Mouse (Mus musculus): Measurements from ENCODE around the gene Ly6g6d. TPM values are rescaled to one million over a fixed set of nuclear protein-coding genes. Genes with fewer than 3 reads are reported as not detected.

Ly6g6d gene
- polyA plus RNA-seq, 1 experiment from 2014 or later, result 0.60 TPM

GRCm38 (mm10) chr17:35076507-35077176 is 1.2 kb downstream of the Ly6g6d start, which contains the start of gene Ly6g6e:
Gene Ly6g6e, plus strand, starts transcription at chr17:35076902.
- H3K4me3 ChIP-seq (ENCODE audit: low read depth, low read length), result 0 out of 2 replicates have a peak within 1 kb of the TSS, but pooled peaks have one; percentile 12
- DNase-seq, result no peak

GRCm38 (mm10) chr17:35074097-35074496 is 3.8 kb downstream of the Ly6g6d start:
- TF ChIP-seq CTCF (IDR thresholded peaks at IDR 0.05; ENCODE audit: low read depth), result no peak
- no peak for TF ChIP-seq EP300 (IDR thresholded peaks at IDR 0.05; ENCODE audit: low read depth)
- H3K4me3 ChIP-seq (ENCODE audit: low read depth, low read length), result no peak overlapping the region
- 0 out of 2 replicates have a peak, but pooled peaks cover 7% of the 10 kb centered on the region for H3K27me3 ChIP-seq (ENCODE audit: insufficient read depth, low read length)
- no peak for DNase-seq
- H3K36me3 ChIP-seq (replicated peaks; ENCODE audit: insufficient read depth, low read length), result no peaks in the 10 kb centered on the region
- H3K9ac ChIP-seq (replicated peaks), result no peak overlapping the region
- no peak overlapping the region for H3K4me2 ChIP-seq (ENCODE audit: low read depth, low read length)
- H3K27ac ChIP-seq (ENCODE audit: low read depth), result no peak overlapping the region
- 0 out of 2 replicates have a peak, but pooled peaks cover 2% of the 10 kb centered on the region for H3K4me1 ChIP-seq (ENCODE audit: insufficient read depth)
- ATAC-seq, result no peak
- H3K9me3 ChIP-seq (ENCODE audit: low read length), result no peaks in the 10 kb centered on the region
- 36% methylated on average over 17 of the region's 17 CpGs for WGBS (ENCODE audit: insufficient replicate concordance)

More at GRCm38 (mm10) chr17:35076507-35077176, 1.2 kb downstream of the Ly6g6d start, which contains the start of gene Ly6g6e:
- Histone ChIP-seq H3K27me3 (ENCODE audit: insufficient read depth, low read length) (0 out of 2 replicates have a peak, but pooled peaks cover 4% of the 10 kb centered on the region), H3K9ac (replicated peaks) (peak within 1 kb of the TSS; percentile 22), H3K9me3 (ENCODE audit: low read length) (no peaks in the 10 kb centered on the region), H3K4me1 (ENCODE audit: insufficient read depth) (peaks cover 14% of the 10 kb centered on the region), H3K27ac (ENCODE audit: low read depth) (peak within 1 kb of the TSS; percentile 41; the same call in 1 of the 2 replicates), H3K4me2 (ENCODE audit: low read depth, low read length) (peak within 1 kb of the TSS; percentile 53), H3K36me3 (replicated peaks; ENCODE audit: insufficient read depth, low read length) (no peaks in the 10 kb centered on the region)
- TF ChIP-seq EP300 (IDR thresholded peaks at IDR 0.05; ENCODE audit: low read depth), result no peak
- no peak for TF ChIP-seq CTCF (IDR thresholded peaks at IDR 0.05; ENCODE audit: low read depth)
- ATAC-seq, result no peak
- WGBS (ENCODE audit: insufficient replicate concordance), result 40% methylated on average over 10 of the region's 10 CpGs

- TF ChIP-seq CTCF (IDR thresholded peaks at IDR 0.05; ENCODE audit: low read depth) (no peak), EP300 (IDR thresholded peaks at IDR 0.05; ENCODE audit: low read depth) (no peak)
- WGBS (ENCODE audit: insufficient replicate concordance), result 73% methylated on average over 9 of the region's 9 CpGs
- Histone ChIP-seq H3K36me3 (replicated peaks; ENCODE audit: insufficient read depth, low read length) (no peaks in the 10 kb centered on the region), H3K4me2 (ENCODE audit: low read depth, low read length) (no peak overlapping the region), H3K27ac (ENCODE audit: low read depth) (no peak overlapping the region), H3K9ac (replicated peaks) (no peak overlapping the region), H3K4me1 (ENCODE audit: insufficient read depth) (no peaks in the 10 kb centered on the region), H3K27me3 (ENCODE audit: insufficient read depth, low read length) (peaks cover 22% of the 10 kb centered on the region), H3K9me3 (ENCODE audit: low read length) (no peaks in the 10 kb centered on the region), H3K4me3 (ENCODE audit: low read depth, low read length) (no peak overlapping the region)
- DNase-seq, result no peak
- ATAC-seq, result no peak
These were observed 6.4 kb downstream of the Ly6g6d start for GRCm38 (mm10) chr17:35071454-35071853.

- TF ChIP-seq CTCF (IDR thresholded peaks at IDR 0.05; ENCODE audit: low read depth) (no peak), EP300 (IDR thresholded peaks at IDR 0.05; ENCODE audit: low read depth) (no peak)
- H3K4me2 ChIP-seq (ENCODE audit: low read depth, low read length), result no peak overlapping the region
- DNase-seq, result no peak
- 45% methylated on average over 6 of the region's 6 CpGs for WGBS (ENCODE audit: insufficient replicate concordance)
- H3K4me3 ChIP-seq (ENCODE audit: low read depth, low read length), result no peak overlapping the region
- no peaks in the 10 kb centered on the region for H3K36me3 ChIP-seq (replicated peaks; ENCODE audit: insufficient read depth, low read length)
- no peak overlapping the region; the same call in 1 of the 2 replicates for H3K9ac ChIP-seq (replicated peaks)
- H3K27me3 ChIP-seq (ENCODE audit: insufficient read depth, low read length), result peaks cover 25% of the 10 kb centered on the region
- H3K27ac ChIP-seq (ENCODE audit: low read depth), result no peak overlapping the region
- H3K4me1 ChIP-seq (ENCODE audit: insufficient read depth), result peaks cover 2% of the 10 kb centered on the region
- no peak for ATAC-seq
- no peaks in the 10 kb centered on the region for H3K9me3 ChIP-seq (ENCODE audit: low read length)
These were observed 7.2 kb downstream of the Ly6g6d start for GRCm38 (mm10) chr17:35070556-35071229.

- TF ChIP-seq CTCF (IDR thresholded peaks at IDR 0.05; ENCODE audit: low read depth), result no peak
- no peak for TF ChIP-seq EP300 (IDR thresholded peaks at IDR 0.05; ENCODE audit: low read depth)
- no peak for DNase-seq
- Histone ChIP-seq H3K4me1 (ENCODE audit: insufficient read depth) (peaks cover 13% of the 10 kb centered on the region), H3K9ac (replicated peaks) (no peak overlapping the region), H3K9me3 (ENCODE audit: low read length) (no peaks in the 10 kb centered on the region), H3K4me2 (ENCODE audit: low read depth, low read length) (no peak overlapping the region), H3K27ac (ENCODE audit: low read depth) (no peak overlapping the region), H3K36me3 (replicated peaks; ENCODE audit: insufficient read depth, low read length) (no peaks in the 10 kb centered on the region), H3K4me3 (ENCODE audit: low read depth, low read length) (no peak overlapping the region), H3K27me3 (ENCODE audit: insufficient read depth, low read length) (peaks cover 48% of the 10 kb centered on the region)
- WGBS (ENCODE audit: insufficient replicate concordance), result 70% methylated on average over 17 of the region's 17 CpGs
- ATAC-seq, result no peak
These were observed 9.5 kb downstream of the Ly6g6d start for GRCm38 (mm10) chr17:35068213-35068914.

- 44% methylated on average over 10 of the region's 10 CpGs for WGBS (ENCODE audit: insufficient replicate concordance)
- DNase-seq (no peak), ATAC-seq (no peak)
- peak within 1 kb of the TSS; percentile 79 for H3K4me2 ChIP-seq (ENCODE audit: low read depth, low read length)
- no peak within 1 kb of the TSS for H3K27ac ChIP-seq (ENCODE audit: low read depth)
- H3K27me3 ChIP-seq (ENCODE audit: insufficient read depth, low read length), result peaks cover 51% of the 10 kb centered on the region
- H3K4me3 ChIP-seq (ENCODE audit: low read depth, low read length), result peak within 1 kb of the TSS; percentile 46
- peak within 1 kb of the TSS; percentile 22; the same call in 1 of the 2 replicates for H3K9ac ChIP-seq (replicated peaks)
- no peaks in the 10 kb centered on the region for H3K9me3 ChIP-seq (ENCODE audit: low read length)
- TF ChIP-seq EP300 (IDR thresholded peaks at IDR 0.05; ENCODE audit: low read depth) (no peak), CTCF (IDR thresholded peaks at IDR 0.05; ENCODE audit: low read depth) (no peak)
- peaks cover 13% of the 10 kb centered on the region for H3K4me1 ChIP-seq (ENCODE audit: insufficient read depth)
- 0 out of 2 replicates have a peak, but pooled peaks cover 2% of the 10 kb centered on the region for H3K36me3 ChIP-seq (replicated peaks; ENCODE audit: insufficient read depth, low read length)
These were observed 11.8 kb downstream of the Ly6g6d start, which contains the start of gene Mpig6b for GRCm38 (mm10) chr17:35066084-35066483. Gene Mpig6b, minus strand, starts transcription at chr17:35066184.

All from liver, postnatal 0 days (tissue).